Mouse (Mus musculus): ENCODE data around the gene Npas3. TPM values are rescaled to one million over a fixed set of nuclear protein-coding genes. Genes with fewer than 3 reads are reported as not detected.
A peak's percentile ranks its signal among the peaks of the same experiment; 100 is the strongest.

Gene Npas3
- polyA plus RNA-seq, 1 experiment from 2014 or later, result 0.28 TPM

DNA sequence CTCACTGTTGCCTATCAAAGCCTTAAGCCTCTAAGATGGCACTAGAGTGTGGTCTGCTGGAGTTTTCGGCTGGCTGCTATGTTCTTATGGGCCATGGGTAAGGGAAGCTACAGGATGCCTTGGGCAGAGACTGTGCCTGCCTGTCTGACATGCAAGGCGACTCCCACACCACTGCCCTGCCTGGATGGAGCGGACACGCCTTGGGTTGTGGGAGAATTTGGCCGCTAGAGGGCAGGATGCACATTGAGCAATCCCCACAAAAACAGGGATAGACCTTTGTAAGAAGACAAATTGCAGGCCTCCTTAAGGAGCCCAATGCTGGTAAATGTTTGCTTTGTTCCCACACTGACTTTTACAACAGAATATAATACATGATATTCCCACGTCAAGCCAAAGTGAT is 850.3 kb downstream of the Npas3 start:
- Histone ChIP-seq H3K9ac (ENCODE audit: low read length) (no peak overlapping the region), H3K27me3 (ENCODE audit: control insufficient read depth, insufficient read depth, low read depth, low read length) (peaks cover 5% of the 10 kb centered on the region; the same call in 1 of the 2 replicates), H3K27ac (ENCODE audit: low read length) (no peak overlapping the region), H3K9me3 (ENCODE audit: control insufficient read depth, low read length) (no peaks in the 10 kb centered on the region), H3K4me3 (ENCODE audit: low read length) (no peak overlapping the region), H3K36me3 (ENCODE audit: control insufficient read depth, insufficient read depth, low read length) (no peaks in the 10 kb centered on the region), H3K4me1 (replicated peaks; ENCODE audit: control insufficient read depth, insufficient read depth, low read length) (no peaks in the 10 kb centered on the region), H3K4me2 (ENCODE audit: low read depth, low read length) (no peak overlapping the region)
- peak; percentile 59; the same call in 1 of the 2 replicates for ATAC-seq (ENCODE audit: low read depth)
- WGBS, result 9% methylated on average over 6 of the region's 6 CpGs

DNA sequence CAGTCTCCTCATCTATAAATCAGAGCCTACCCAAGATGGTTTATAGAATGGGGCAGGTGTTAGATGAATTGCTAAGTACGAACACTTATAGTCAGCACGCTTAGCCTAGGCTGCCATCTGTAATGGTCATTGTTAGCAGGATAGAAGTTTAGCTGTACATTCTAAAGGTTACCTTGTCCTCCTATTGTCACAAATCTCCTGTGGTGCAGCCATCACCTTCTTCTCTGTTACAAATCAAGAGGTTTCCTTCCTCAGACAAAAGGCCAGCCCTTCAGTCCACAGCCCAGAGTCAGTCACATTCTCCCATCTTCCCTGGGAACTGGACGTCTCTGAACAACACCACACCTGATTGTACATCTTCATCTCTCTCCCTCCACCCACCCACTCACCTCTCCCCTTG is 851.0 kb downstream of the Npas3 start:
- ATAC-seq (ENCODE audit: low read depth), result no peak
- no peaks in the 10 kb centered on the region for H3K4me1 ChIP-seq (replicated peaks; ENCODE audit: control insufficient read depth, insufficient read depth, low read length)
- WGBS, result 88% methylated on average over 3 of the region's 3 CpGs
- peaks cover 4% of the 10 kb centered on the region; the same call in 1 of the 2 replicates for H3K27me3 ChIP-seq (ENCODE audit: control insufficient read depth, insufficient read depth, low read depth, low read length)
- no peak overlapping the region for H3K9ac ChIP-seq (ENCODE audit: low read length)
- H3K36me3 ChIP-seq (ENCODE audit: control insufficient read depth, insufficient read depth, low read length), result no peaks in the 10 kb centered on the region
- no peak overlapping the region for H3K4me2 ChIP-seq (ENCODE audit: low read depth, low read length)
- no peaks in the 10 kb centered on the region for H3K9me3 ChIP-seq (ENCODE audit: control insufficient read depth, low read length)
- H3K4me3 ChIP-seq (ENCODE audit: low read length), result no peak overlapping the region
- H3K27ac ChIP-seq (ENCODE audit: low read length), result no peak overlapping the region

DNA sequence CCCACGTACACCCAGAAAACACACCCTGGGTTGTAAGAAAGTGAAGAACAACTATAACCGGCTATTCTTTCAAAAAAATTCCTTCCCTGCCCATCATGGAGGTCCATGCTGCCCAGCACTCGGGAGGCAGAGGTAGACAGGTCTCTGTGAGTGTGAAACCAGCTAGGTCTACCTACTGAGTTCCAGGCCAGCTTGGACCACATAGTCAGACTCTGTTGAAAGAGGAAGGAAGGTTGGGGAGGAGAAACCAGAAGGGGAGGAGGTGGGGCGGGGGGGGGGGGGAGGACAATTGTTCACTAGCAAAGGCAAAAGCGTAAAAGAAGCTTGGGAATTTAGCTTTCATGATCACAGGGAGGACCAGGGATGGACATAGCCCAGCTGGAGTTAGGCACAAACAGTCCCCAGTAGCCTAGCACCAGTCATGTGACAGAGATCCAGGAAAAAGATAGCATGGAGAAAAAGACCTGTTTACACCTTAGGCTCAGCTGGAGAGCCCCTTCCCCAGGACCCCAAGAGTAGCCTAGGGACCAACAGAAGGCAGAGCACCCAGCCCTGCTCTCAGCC is 852.9 kb downstream of the Npas3 start:
- Histone ChIP-seq H3K4me3 (ENCODE audit: low read length) (no peak overlapping the region), H3K27ac (ENCODE audit: low read length) (no peak overlapping the region), H3K36me3 (ENCODE audit: control insufficient read depth, insufficient read depth, low read length) (no peaks in the 10 kb centered on the region), H3K9me3 (ENCODE audit: control insufficient read depth, low read length) (no peaks in the 10 kb centered on the region), H3K27me3 (ENCODE audit: control insufficient read depth, insufficient read depth, low read depth, low read length) (peaks cover 2% of the 10 kb centered on the region; the same call in 1 of the 2 replicates), H3K9ac (ENCODE audit: low read length) (no peak overlapping the region), H3K4me1 (replicated peaks; ENCODE audit: control insufficient read depth, insufficient read depth, low read length) (no peaks in the 10 kb centered on the region), H3K4me2 (ENCODE audit: low read depth, low read length) (no peak overlapping the region)
- no peak; the same call in 1 of the 2 replicates for ATAC-seq (ENCODE audit: low read depth)
- 77% methylated on average over 5 of the region's 5 CpGs for WGBS

DNA sequence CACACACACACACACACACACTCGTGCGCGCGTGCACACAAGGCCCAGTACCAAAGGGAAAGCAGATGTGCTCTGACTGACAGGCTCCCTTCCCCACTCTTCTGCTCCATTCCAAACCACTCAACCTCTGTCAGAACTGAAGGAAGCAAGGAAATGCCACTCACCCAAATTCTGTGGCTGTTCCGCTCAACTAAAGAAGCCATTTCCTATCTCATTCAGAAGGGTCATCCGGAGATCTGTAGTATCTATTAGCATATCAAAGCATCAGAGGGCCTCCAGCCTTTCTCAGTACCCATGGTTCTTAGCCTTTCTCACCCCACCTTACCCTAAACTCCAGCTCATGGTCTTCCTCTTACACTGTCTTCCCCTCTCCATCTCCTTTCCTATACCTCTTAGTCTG is 854.0 kb downstream of the Npas3 start:
- Histone ChIP-seq H3K27ac (ENCODE audit: low read length) (no peak overlapping the region), H3K27me3 (ENCODE audit: control insufficient read depth, insufficient read depth, low read depth, low read length) (peaks cover 2% of the 10 kb centered on the region; the same call in 1 of the 2 replicates), H3K36me3 (ENCODE audit: control insufficient read depth, insufficient read depth, low read length) (no peaks in the 10 kb centered on the region), H3K9me3 (ENCODE audit: control insufficient read depth, low read length) (no peaks in the 10 kb centered on the region), H3K4me3 (ENCODE audit: low read length) (no peak overlapping the region), H3K9ac (ENCODE audit: low read length) (no peak overlapping the region), H3K4me1 (replicated peaks; ENCODE audit: control insufficient read depth, insufficient read depth, low read length) (no peaks in the 10 kb centered on the region), H3K4me2 (ENCODE audit: low read depth, low read length) (no peak overlapping the region)
- ATAC-seq (ENCODE audit: low read depth), result no peak
- WGBS, result 77% methylated on average over 6 of the region's 6 CpGs

DNA sequence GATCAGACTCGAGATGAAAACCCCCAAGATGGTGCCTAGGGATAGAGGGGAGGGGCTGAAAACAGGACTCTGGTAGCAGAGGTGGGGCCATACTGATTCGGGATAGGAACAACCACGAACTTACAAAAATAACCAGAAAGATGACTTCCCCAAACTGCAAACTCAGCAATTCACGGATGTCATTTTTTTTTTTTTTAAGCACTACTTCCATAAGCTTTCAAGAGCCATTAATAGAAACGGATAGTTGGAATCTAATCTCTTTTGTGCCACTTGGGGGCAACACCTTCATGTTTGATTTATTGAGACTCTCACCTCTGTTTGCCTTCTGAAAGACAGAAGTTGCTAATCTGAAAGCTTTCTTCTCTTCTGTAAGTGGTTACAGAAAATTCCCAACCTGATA is 857.1 kb downstream of the Npas3 start:
- H3K9ac ChIP-seq (ENCODE audit: low read length), result no peak overlapping the region
- no peak overlapping the region for H3K27ac ChIP-seq (ENCODE audit: low read length)
- no peak overlapping the region for H3K4me3 ChIP-seq (ENCODE audit: low read length)
- H3K4me2 ChIP-seq (ENCODE audit: low read depth, low read length), result no peak overlapping the region
- no peak for ATAC-seq (ENCODE audit: low read depth)
- no peaks in the 10 kb centered on the region for H3K36me3 ChIP-seq (ENCODE audit: control insufficient read depth, insufficient read depth, low read length)
- no peaks in the 10 kb centered on the region for H3K4me1 ChIP-seq (replicated peaks; ENCODE audit: control insufficient read depth, insufficient read depth, low read length)
- H3K9me3 ChIP-seq (ENCODE audit: control insufficient read depth, low read length), result no peaks in the 10 kb centered on the region
- WGBS, result 26% methylated on average over 5 of the region's 5 CpGs
- no peaks in the 10 kb centered on the region for H3K27me3 ChIP-seq (ENCODE audit: control insufficient read depth, insufficient read depth, low read depth, low read length)

DNA sequence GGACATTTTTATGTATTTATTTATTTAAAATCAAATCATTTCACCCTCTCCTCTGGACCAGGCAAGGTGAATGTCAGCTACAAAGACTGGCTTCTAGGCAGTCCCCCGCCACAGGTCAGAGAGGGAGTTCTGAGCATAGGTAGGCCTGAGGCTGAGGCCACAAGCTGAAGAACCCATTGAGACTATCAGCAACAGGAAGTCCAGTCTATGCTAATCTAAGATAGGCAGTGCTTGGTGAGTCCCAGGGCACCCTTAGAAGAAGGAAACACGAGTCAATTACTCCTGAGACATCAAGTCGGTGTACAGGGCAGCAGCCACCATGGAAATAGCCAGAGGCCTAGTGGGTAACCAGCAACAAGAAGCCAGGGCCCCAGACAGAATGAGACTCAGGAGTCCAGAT is 857.5 kb downstream of the Npas3 start:
- Histone ChIP-seq H3K9me3 (ENCODE audit: control insufficient read depth, low read length) (no peaks in the 10 kb centered on the region), H3K36me3 (ENCODE audit: control insufficient read depth, insufficient read depth, low read length) (no peaks in the 10 kb centered on the region), H3K9ac (ENCODE audit: low read length) (no peak overlapping the region), H3K4me3 (ENCODE audit: low read length) (no peak overlapping the region), H3K4me1 (replicated peaks; ENCODE audit: control insufficient read depth, insufficient read depth, low read length) (no peaks in the 10 kb centered on the region), H3K4me2 (ENCODE audit: low read depth, low read length) (no peak overlapping the region), H3K27me3 (ENCODE audit: control insufficient read depth, insufficient read depth, low read depth, low read length) (no peaks in the 10 kb centered on the region), H3K27ac (ENCODE audit: low read length) (no peak overlapping the region)
- WGBS, result 69% methylated on average over 3 of the region's 3 CpGs
- ATAC-seq (ENCODE audit: low read depth), result no peak

DNA sequence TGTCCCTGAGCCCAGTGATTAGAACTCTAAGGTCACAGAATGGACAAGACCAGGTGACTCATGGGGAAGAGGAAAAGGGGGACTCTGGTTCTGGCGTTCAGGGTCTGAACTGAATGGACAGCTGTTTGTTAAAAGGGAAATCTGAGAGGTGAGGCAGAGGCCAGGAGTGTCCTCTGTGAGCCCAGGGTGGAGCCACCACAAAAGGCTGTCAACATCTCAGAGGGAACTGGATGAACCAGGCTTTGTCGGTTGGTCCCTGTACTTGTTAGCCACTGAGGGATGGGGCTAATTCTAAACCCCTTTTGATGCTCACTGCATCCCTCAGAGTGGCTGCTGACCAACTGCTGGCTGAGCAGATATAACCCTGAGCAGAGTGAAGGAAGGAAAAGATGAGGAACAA is 861.9 kb downstream of the Npas3 start:
- Histone ChIP-seq H3K27me3 (ENCODE audit: control insufficient read depth, insufficient read depth, low read depth, low read length) (no peaks in the 10 kb centered on the region), H3K36me3 (ENCODE audit: control insufficient read depth, insufficient read depth, low read length) (no peaks in the 10 kb centered on the region), H3K9ac (ENCODE audit: low read length) (no peak overlapping the region), H3K9me3 (ENCODE audit: control insufficient read depth, low read length) (no peaks in the 10 kb centered on the region), H3K4me2 (ENCODE audit: low read depth, low read length) (no peak overlapping the region), H3K4me3 (ENCODE audit: low read length) (no peak overlapping the region), H3K4me1 (replicated peaks; ENCODE audit: control insufficient read depth, insufficient read depth, low read length) (no peaks in the 10 kb centered on the region), H3K27ac (ENCODE audit: low read length) (no peak overlapping the region)
- WGBS, result 40% methylated on average over 2 of the region's 2 CpGs
- no peak for ATAC-seq (ENCODE audit: low read depth)

DNA sequence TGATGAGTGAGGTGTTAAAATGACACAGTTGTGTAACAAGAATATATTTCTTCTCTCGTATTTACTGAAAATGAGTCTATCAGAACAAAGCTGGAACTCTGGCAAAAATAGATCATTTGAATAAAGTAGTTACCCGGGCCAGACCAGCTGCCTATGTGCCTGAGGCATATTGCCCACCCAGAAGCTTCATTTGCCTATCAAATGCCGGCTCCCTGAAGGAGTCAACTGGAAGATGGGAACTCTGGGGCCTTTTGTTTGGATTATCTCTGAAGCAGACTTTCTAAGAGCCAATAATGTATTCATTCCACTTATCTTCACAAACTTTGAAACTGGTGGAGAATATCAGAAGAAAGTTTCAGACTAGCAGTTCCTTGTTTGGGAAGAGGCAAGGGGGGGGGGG is 862.5 kb downstream of the Npas3 start:
- 39% methylated on average over 3 of the region's 3 CpGs for WGBS
- no peak overlapping the region for H3K4me3 ChIP-seq (ENCODE audit: low read length)
- no peak for ATAC-seq (ENCODE audit: low read depth)
- H3K27ac ChIP-seq (ENCODE audit: low read length), result no peak overlapping the region
- no peaks in the 10 kb centered on the region for H3K9me3 ChIP-seq (ENCODE audit: control insufficient read depth, low read length)
- H3K4me2 ChIP-seq (ENCODE audit: low read depth, low read length), result no peak overlapping the region
- no peaks in the 10 kb centered on the region for H3K4me1 ChIP-seq (replicated peaks; ENCODE audit: control insufficient read depth, insufficient read depth, low read length)
- H3K27me3 ChIP-seq (ENCODE audit: control insufficient read depth, insufficient read depth, low read depth, low read length), result no peaks in the 10 kb centered on the region
- H3K9ac ChIP-seq (ENCODE audit: low read length), result no peak overlapping the region
- no peaks in the 10 kb centered on the region for H3K36me3 ChIP-seq (ENCODE audit: control insufficient read depth, insufficient read depth, low read length)

DNA sequence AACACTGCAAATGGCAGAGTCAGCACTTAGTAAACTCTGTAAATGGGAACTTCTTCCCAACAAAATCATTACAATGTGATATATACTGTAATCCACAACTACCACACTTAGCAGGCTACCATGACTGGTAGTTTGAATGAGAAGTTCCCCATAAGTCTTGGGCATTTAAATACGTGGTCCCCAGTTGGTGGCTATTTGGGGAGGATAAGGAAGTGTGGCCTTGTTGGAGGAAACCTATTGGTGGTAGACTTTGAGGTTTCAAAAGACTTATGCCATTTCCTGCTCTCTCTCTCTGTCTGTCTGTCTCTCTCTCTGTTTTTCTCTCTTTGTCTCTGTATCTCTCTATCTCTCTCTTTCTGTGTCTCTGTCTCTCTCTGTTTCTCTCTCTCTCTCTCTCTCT is 871.9 kb downstream of the Npas3 start:
- 78% methylated on average over 1 of the region's 1 CpGs for WGBS
- no peak overlapping the region for H3K4me3 ChIP-seq (ENCODE audit: low read length)
- no peaks in the 10 kb centered on the region for H3K27me3 ChIP-seq (ENCODE audit: control insufficient read depth, insufficient read depth, low read depth, low read length)
- H3K36me3 ChIP-seq (ENCODE audit: control insufficient read depth, insufficient read depth, low read length), result no peaks in the 10 kb centered on the region
- H3K9me3 ChIP-seq (ENCODE audit: control insufficient read depth, low read length), result no peaks in the 10 kb centered on the region
- H3K4me1 ChIP-seq (replicated peaks; ENCODE audit: control insufficient read depth, insufficient read depth, low read length), result no peaks in the 10 kb centered on the region
- H3K9ac ChIP-seq (ENCODE audit: low read length), result no peak overlapping the region
- H3K4me2 ChIP-seq (ENCODE audit: low read depth, low read length), result no peak overlapping the region
- no peak overlapping the region for H3K27ac ChIP-seq (ENCODE audit: low read length)
- ATAC-seq (ENCODE audit: low read depth), result no peak

DNA sequence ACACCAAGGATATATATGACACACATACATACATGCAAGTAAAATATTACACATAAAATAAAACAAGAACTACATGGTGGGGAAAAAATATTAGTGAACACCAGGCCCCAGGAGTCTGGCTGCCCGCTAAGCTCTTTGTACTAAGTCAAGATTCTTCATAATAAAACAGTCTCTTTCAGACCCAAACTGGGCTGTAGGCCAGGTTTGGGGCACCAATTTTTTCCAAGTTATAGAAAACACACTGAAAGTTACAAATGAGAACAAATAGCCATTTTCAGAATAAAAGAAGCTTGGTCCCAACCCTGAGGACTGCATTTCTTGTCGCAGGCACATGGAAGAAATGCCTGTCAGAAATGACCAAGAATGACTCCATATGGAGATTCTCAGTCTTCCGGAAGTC is 872.8 kb downstream of the Npas3 start:
- 77% methylated on average over 3 of the region's 3 CpGs for WGBS
- Histone ChIP-seq H3K9ac (ENCODE audit: low read length) (no peak overlapping the region), H3K36me3 (ENCODE audit: control insufficient read depth, insufficient read depth, low read length) (no peaks in the 10 kb centered on the region), H3K4me1 (replicated peaks; ENCODE audit: control insufficient read depth, insufficient read depth, low read length) (no peaks in the 10 kb centered on the region), H3K4me2 (ENCODE audit: low read depth, low read length) (no peak overlapping the region), H3K27ac (ENCODE audit: low read length) (no peak overlapping the region), H3K9me3 (ENCODE audit: control insufficient read depth, low read length) (no peaks in the 10 kb centered on the region), H3K4me3 (ENCODE audit: low read length) (no peak overlapping the region), H3K27me3 (ENCODE audit: control insufficient read depth, insufficient read depth, low read depth, low read length) (no peaks in the 10 kb centered on the region)
- ATAC-seq (ENCODE audit: low read depth), result no peak
